Mouse (Mus musculus) olfactory bulb, adult 2 months (tissue): ENCODE data around the gene Tm9sf4. TPM values are rescaled to one million over a fixed set of nuclear protein-coding genes. Genes with fewer than 3 reads are reported as not detected.

Experiments
- H3K27ac ChIP-seq: fragments of 200-500 bp; 2 replicates; pipeline ENCODE4 v1.5.1; 2012; ENCODE audit warnings: low read depth, low read length; ENCODE audit not compliant: insufficient read depth
- H3K4me1 ChIP-seq: fragments of 200-500 bp; 2 replicates; pipeline ENCODE4 v1.6.1; 2012; ENCODE audit warnings: low read length; ENCODE audit not compliant: control insufficient read depth, insufficient read depth
- H3K4me3 ChIP-seq: fragments of 200-500 bp; 2 replicates; pipeline ENCODE4 v1.5.1; 2012; ENCODE audit warnings: mild to moderate bottlenecking, low read depth, low read length, moderate library complexity; ENCODE audit not compliant: insufficient read depth
- CTCF ChIP-seq: fragments of 200-500 bp; IDR thresholded peaks from 2 replicates; pipeline ENCODE4 v1.5.1; 2012; ENCODE audit warnings: low read depth, mild to moderate bottlenecking, low read length, moderate library complexity; ENCODE audit not compliant: insufficient read depth
- POLR2A ChIP-seq: fragments of 200-500 bp; IDR thresholded peaks from 2 replicates; pipeline ENCODE4 v1.6.1; 2012; ENCODE audit warnings: mild to moderate bottlenecking, low read depth, low read length, moderate library complexity; ENCODE audit not compliant: insufficient read depth
- WGBS: fragments of 180-500 bp; shearing (Covaris S2); methylation state at CpG from one replicate; pipeline ENCODE4 v1.1.7; 2018; 5-methylcytosine and 5-hydroxymethylcytosine counted together
- polyA plus RNA-seq: library from polyadenylated mRNA; stranded (reverse); fragments of >200 nt; gene quantifications from 2 replicates; pipeline ENCODE4 v1.2.4, GENCODE M21; 2012; ENCODE audit warnings: low replicate concordance; ENCODE audit not compliant: missing spikeins, insufficient read depth, insufficient read length

Tm9sf4 gene
- polyA plus RNA-seq, 1 experiment, result not detected

- WGBS, result 85% methylated on average over 8 of the region's 8 CpGs
- Histone ChIP-seq H3K27ac (no peak overlapping the region), H3K4me3 (no peak overlapping the region), H3K4me1 (no peaks in the 10 kb centered on the region)
- TF ChIP-seq POLR2A (no peak), CTCF (no peak)
Observed at GRCm38 (mm10) chr2:153151926-153152665, 9.0 kb upstream of the Tm9sf4 start.

DNA sequence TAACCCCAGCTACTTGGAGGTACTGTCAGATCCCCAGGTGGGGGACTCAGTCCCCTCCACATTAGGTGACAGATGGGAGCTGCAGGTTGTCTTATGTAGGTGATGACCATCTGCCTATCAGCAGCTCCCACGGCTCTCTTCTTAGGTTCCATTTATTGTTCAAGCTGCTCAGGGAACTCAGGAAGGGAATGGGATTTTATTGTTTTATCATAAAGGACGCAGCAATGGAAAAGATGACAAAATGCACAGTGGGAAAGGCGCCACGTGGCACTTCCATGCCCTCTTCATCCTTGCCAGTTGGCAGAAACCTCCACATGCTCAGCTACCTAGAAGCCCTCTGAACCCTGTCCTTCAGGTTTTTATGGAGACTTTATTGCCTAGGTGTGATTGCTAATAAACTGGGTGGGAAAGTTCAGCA lies 8.1 kb upstream of the Tm9sf4 start:
- 72% methylated on average over 4 of the region's 4 CpGs for WGBS
- TF ChIP-seq CTCF (no peak), POLR2A (no peak)
- no peaks in the 10 kb centered on the region for H3K4me1 ChIP-seq
- H3K4me3 ChIP-seq, result no peak overlapping the region
- no peak overlapping the region for H3K27ac ChIP-seq

GRCm38 (mm10) chr2:153157270-153157669 lies 3.8 kb upstream of the Tm9sf4 start:
- Histone ChIP-seq H3K27ac (no peak overlapping the region), H3K4me3 (no peak overlapping the region), H3K4me1 (no peaks in the 10 kb centered on the region)
- TF ChIP-seq CTCF (no peak), POLR2A (no peak)
- 85% methylated on average over 3 of the region's 3 CpGs for WGBS

GRCm38 (mm10) chr2:153160133-153160532 lies 970 bp upstream of the Tm9sf4 start:
- Histone ChIP-seq H3K4me3 (no peak overlapping the region), H3K4me1 (no peaks in the 10 kb centered on the region), H3K27ac (no peak overlapping the region)
- no peak for TF ChIP-seq POLR2A
- TF ChIP-seq CTCF, result no peak
- 85% methylated on average over 5 of the region's 5 CpGs for WGBS

- WGBS, result under 1% methylated on average over 16 of the region's 16 CpGs
- peak overlapping the region; percentile 90 for H3K4me3 ChIP-seq
- TF ChIP-seq CTCF (no peak), POLR2A (no peak)
- peak overlapping the region; percentile 99; the same call in 1 of the 2 replicates for H3K27ac ChIP-seq
- no peaks in the 10 kb centered on the region for H3K4me1 ChIP-seq
Observed at GRCm38 (mm10) chr2:153161684-153162080, 579 bp downstream of the Tm9sf4 start.

DNA sequence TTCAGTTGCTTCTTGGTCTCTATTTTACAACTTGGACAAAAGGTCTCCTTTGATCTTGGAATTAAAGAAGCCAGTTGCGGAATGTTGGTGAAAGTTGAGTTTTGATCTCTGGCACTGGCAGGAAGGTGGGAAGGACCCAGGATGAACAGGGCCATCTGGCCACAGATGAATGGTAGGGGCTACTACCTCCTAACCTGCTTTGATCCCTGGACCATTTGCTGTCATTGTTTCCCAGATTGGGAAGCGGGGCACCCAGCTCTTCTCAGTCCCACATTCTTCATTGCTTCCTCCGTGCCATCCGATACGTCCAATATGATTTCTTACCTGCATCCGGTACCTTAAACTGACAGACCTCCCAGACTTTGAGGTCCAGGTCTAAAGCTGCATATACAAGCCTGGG lies 6.0 kb downstream of the Tm9sf4 start:
- Histone ChIP-seq H3K27ac (no peak overlapping the region), H3K4me1 (0 out of 2 replicates have a peak, but pooled peaks cover 2% of the 10 kb centered on the region)
- WGBS, result 81% methylated on average over 6 of the region's 6 CpGs

DNA sequence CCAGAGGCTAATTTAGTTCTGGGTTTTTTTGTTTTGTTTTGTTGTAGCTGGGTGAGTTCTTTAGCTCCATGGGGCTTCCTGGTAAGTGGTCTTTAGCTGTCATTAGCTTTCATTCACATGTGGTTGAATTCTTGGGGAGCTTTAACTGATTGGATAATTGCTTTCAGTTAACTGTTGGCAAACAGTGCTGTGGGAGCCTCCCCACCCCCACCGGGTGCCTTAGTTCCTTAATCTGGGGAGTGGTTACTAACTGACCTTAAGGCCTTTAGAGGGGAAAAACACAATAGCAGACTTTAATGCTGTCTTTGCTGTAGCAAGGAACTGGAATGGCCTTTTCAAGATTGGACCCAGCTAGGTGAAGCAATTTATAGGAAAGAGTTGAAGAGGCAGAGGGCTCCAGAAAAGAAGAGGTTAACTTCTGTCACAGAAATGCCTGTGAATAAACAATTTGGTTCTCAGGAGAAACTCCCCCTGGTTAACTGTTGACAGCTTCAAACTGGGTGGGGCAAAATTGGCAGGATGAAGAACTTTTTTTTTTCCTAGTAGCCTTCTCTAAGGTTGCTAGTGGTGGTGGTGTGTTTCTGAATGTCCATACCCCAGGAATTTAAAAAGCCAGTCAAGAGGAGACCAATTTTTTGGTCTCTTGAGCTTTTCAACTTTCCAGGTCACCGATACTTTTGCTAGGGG lies 7.2 kb downstream of the Tm9sf4 start:
- Histone ChIP-seq H3K27ac (no peak overlapping the region), H3K4me3 (no peak overlapping the region), H3K4me1 (0 out of 2 replicates have a peak, but pooled peaks cover 2% of the 10 kb centered on the region)
- 37% methylated on average over 2 of the region's 2 CpGs for WGBS
- TF ChIP-seq POLR2A, result no peak
- no peak for TF ChIP-seq CTCF

More for the DNA sequence above, 6.0 kb downstream of the Tm9sf4 start:
- no peak for TF ChIP-seq CTCF
- no peak for TF ChIP-seq POLR2A
- no peak overlapping the region for H3K4me3 ChIP-seq

DNA sequence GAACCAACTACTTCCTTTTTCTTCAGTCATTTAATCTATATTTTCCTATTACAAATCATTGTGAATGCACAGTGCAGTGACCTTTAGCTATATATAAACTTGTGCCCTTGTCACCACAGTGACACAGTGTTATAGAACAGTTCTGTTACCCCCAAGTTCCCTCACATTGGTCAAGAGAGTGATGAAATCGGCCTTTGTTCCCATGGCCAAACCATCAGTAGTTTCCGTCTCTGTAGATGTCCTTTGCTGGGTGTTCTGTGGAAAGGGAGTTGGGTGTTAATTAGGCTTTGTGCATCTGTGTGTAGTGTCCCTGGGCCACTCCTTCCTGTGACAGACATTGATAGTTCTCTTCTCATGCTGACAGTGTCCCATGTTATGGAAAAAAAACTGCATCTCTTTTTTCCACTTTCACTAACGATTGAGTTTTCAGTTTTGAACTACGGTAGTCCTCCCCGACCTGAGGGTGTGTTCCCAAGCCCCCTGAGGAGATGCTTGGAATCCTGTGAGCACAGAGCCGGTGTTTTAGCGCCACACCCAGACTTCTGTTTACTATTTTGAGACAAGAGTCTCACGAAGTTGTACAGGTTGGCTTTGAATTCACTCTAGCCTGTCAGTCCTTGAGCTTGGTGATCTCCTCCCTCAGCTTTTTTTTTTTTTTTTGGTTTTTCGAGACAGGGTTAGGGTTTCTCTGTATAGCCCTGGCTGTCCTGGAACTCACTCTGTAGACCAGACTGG lies 9.6 kb downstream of the Tm9sf4 start:
- Histone ChIP-seq H3K27ac (no peak overlapping the region), H3K4me3 (no peak overlapping the region), H3K4me1 (0 out of 2 replicates have a peak, but pooled peaks cover 2% of the 10 kb centered on the region)
- WGBS, result 82% methylated on average over 9 of the region's 9 CpGs
- TF ChIP-seq POLR2A, result no peak
- no peak for TF ChIP-seq CTCF

- Histone ChIP-seq H3K27ac (no peak overlapping the region), H3K4me1 (0 out of 2 replicates have a peak, but pooled peaks cover 2% of the 10 kb centered on the region), H3K4me3 (no peak overlapping the region)
- WGBS, result 89% methylated on average over 5 of the region's 5 CpGs
- TF ChIP-seq CTCF (no peak), POLR2A (no peak)
Observed at GRCm38 (mm10) chr2:153171966-153172365, 10.9 kb downstream of the Tm9sf4 start.
